Mouse (Mus musculus) limb, embryonic 10.5 days (tissue): Measurements from ENCODE around the gene Nrxn1. TPM values are rescaled to one million over a fixed set of nuclear protein-coding genes. Genes with fewer than 3 reads are reported as not detected.

Experiments
- DNase-seq: peaks from one replicate; pipeline ENCODE4 v3.0.0-alpha.2; 2017; ENCODE audit warnings: low spot score
- H3K27ac ChIP-seq: fragments of 300-500 bp; sonication (generic); 2 replicates; pipeline ENCODE4 v1.5.1; 2016; ENCODE audit warnings: mild to moderate bottlenecking
- H3K27me3 ChIP-seq: fragments of 300-500 bp; sonication (generic); 2 replicates; pipeline ENCODE4 v1.6.1; 2016; ENCODE audit warnings: low read depth, mild to moderate bottlenecking; ENCODE audit not compliant: poor library complexity, severe bottlenecking
- H3K36me3 ChIP-seq: fragments of 300-500 bp; sonication (generic); 2 replicates; pipeline ENCODE4 v1.6.1; 2016; ENCODE audit warnings: mild to moderate bottlenecking, moderate library complexity
- H3K4me1 ChIP-seq: fragments of 300-500 bp; sonication (generic); 2 replicates; pipeline ENCODE4 v1.6.1; 2016
- H3K4me3 ChIP-seq: fragments of 300-500 bp; sonication (generic); 2 replicates; pipeline ENCODE4 v1.5.1; 2016; ENCODE audit warnings: mild to moderate bottlenecking, moderate library complexity
- H3K9me3 ChIP-seq: fragments of 300-500 bp; sonication (generic); replicated peaks from 2 replicates; pipeline ENCODE4 v1.6.1; 2016; ENCODE audit warnings: mild to moderate bottlenecking
- WGBS: fragments of 180-500 bp; shearing (Covaris S2); methylation state at CpG from one replicate; pipeline ENCODE4 v1.1.7; 2016; 5-methylcytosine and 5-hydroxymethylcytosine counted together
- polyA plus RNA-seq: library from polyadenylated mRNA; unstranded; fragments of >200 nt; fragmentation: Nextera tagmentation; extraction: Ambion mirVana; gene quantifications from 2 replicates; pipeline ENCODE4 v1.2.1, GENCODE M21; 2016

Gene Nrxn1
- polyA plus RNA-seq, 1 experiment from 2014 or later: 1.8 TPM

- Histone ChIP-seq H3K27me3 (no peaks in the 10 kb centered on the region), H3K4me3 (no peak overlapping the region), H3K36me3 (no peaks in the 10 kb centered on the region), H3K4me1 (no peaks in the 10 kb centered on the region), H3K27ac (no peak overlapping the region), H3K9me3 (no peaks in the 10 kb centered on the region)
- WGBS: 80% methylated on average over 2 of the region's 2 CpGs
- DNase-seq: no peak
These were observed 274.5 kb downstream of the Nrxn1 start for GRCm38 (mm10) chr17:90818340-90818739.

DNA sequence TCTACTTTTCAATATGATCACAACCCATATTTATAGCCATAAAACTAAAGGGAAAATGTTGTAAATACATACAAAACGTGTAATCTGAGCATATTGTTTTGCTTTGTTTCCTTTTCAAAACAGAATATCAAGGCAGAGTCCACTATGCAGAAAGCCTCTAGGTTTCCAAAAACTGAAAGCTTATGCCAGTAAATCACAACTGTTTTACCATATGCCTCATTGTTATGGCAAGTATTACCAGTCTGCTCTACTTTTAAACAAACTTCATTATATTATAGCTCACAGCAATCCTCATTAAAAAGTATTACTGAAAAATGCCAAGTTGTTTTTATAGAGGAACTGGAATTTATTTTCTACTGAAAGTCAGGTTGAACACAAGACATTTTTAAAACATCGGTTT, 275.0 kb downstream of the Nrxn1 start:
- 92% methylated on average over 2 of the region's 2 CpGs for WGBS
- H3K36me3 ChIP-seq: no peaks in the 10 kb centered on the region
- H3K27ac ChIP-seq: no peak overlapping the region
- DNase-seq: no peak
- H3K4me1 ChIP-seq: no peaks in the 10 kb centered on the region
- H3K9me3 ChIP-seq: no peaks in the 10 kb centered on the region
- no peak overlapping the region for H3K4me3 ChIP-seq
- no peaks in the 10 kb centered on the region for H3K27me3 ChIP-seq

DNA sequence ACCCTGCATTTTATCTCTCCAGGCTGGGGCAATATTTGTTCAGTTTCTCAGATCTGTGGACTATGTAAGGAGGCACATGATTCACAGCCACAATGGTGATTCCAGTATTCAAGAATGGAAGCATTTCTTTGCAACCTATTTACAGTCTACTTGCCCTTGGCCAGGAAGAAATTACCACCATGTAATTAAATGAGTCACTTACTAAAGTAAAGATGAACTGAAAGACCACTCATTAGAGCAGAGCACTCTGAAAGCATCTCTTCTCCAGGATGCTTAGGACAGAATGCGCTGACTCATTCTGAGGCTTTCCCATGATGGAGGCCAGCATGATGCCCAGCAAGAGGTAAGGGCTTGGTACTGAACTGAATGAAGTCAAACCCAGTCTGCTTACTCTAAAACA, 277.6 kb downstream of the Nrxn1 start:
- Histone ChIP-seq H3K27me3 (no peaks in the 10 kb centered on the region), H3K27ac (no peak overlapping the region), H3K9me3 (no peaks in the 10 kb centered on the region), H3K36me3 (no peaks in the 10 kb centered on the region), H3K4me3 (no peak overlapping the region), H3K4me1 (no peaks in the 10 kb centered on the region)
- no peak for DNase-seq
- WGBS: 94% methylated on average over 1 of the region's 1 CpGs

DNA sequence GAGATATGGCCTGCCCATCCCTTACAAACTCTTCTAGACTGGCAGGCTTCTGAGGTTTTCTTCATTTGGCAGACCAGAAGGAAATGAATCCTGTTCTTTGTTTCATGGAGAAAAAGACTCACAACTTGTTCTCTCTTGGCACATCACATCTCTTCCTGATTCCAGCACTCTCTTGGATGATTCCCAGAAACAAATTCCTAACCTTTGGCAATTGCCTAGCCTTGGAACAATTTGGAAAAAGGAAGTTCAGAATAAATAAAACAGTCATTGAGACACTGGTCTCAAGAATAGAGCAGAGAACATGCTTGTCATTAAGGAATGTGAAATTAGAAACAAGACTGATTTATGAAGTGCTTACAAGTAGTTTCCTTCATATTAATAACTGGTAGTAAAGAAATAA, 279.1 kb downstream of the Nrxn1 start:
- H3K27ac ChIP-seq: no peak overlapping the region
- no peaks in the 10 kb centered on the region for H3K9me3 ChIP-seq
- H3K36me3 ChIP-seq: no peaks in the 10 kb centered on the region
- no peak overlapping the region for H3K4me3 ChIP-seq
- no peak for DNase-seq
- H3K4me1 ChIP-seq: no peaks in the 10 kb centered on the region
- no peaks in the 10 kb centered on the region for H3K27me3 ChIP-seq

- DNase-seq: no peak
- no peaks in the 10 kb centered on the region for H3K27me3 ChIP-seq
- 94% methylated on average over 2 of the region's 2 CpGs for WGBS
- H3K27ac ChIP-seq: no peak overlapping the region
- H3K4me1 ChIP-seq: no peaks in the 10 kb centered on the region
- H3K36me3 ChIP-seq: no peaks in the 10 kb centered on the region
- H3K9me3 ChIP-seq: no peaks in the 10 kb centered on the region
- H3K4me3 ChIP-seq: no peak overlapping the region
These were observed 280.4 kb downstream of the Nrxn1 start for GRCm38 (mm10) chr17:90812485-90812884.

GRCm38 (mm10) chr17:90809197-90810163, 283.4 kb downstream of the Nrxn1 start:
- no peak overlapping the region for H3K27ac ChIP-seq
- H3K9me3 ChIP-seq: no peaks in the 10 kb centered on the region
- H3K4me3 ChIP-seq: no peak overlapping the region
- H3K36me3 ChIP-seq: no peaks in the 10 kb centered on the region
- H3K4me1 ChIP-seq: no peaks in the 10 kb centered on the region
- no peaks in the 10 kb centered on the region for H3K27me3 ChIP-seq
- peak; percentile 48 for DNase-seq
- WGBS: 73% methylated on average over 8 of the region's 8 CpGs

DNA sequence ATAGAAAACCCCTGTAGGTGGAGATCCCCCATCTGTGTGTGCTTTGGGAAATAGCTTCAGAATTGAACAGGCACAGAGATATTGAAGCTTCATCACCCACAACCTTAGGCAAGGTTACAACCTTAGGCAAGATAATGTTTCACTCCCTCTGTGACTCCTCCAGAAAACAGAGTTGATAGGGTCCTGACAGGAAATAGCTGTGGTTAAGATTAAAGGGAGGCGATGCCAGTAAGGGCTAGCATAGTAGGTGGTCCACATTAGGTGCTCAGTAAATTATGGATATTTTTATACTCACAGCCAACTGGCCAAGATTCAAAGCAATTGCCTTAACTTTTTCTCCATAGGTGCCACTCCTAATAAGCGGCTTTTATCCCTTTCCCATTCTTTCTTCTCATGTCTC, 284.6 kb downstream of the Nrxn1 start:
- H3K4me3 ChIP-seq: no peak overlapping the region
- no peaks in the 10 kb centered on the region for H3K27me3 ChIP-seq
- no peaks in the 10 kb centered on the region for H3K36me3 ChIP-seq
- no peaks in the 10 kb centered on the region for H3K4me1 ChIP-seq
- WGBS: 60% methylated on average over 2 of the region's 2 CpGs
- DNase-seq: no peak
- H3K9me3 ChIP-seq: no peaks in the 10 kb centered on the region
- no peak overlapping the region for H3K27ac ChIP-seq

GRCm38 (mm10) chr17:90807199-90807598, 285.7 kb downstream of the Nrxn1 start:
- no peaks in the 10 kb centered on the region for H3K4me1 ChIP-seq
- no peak for DNase-seq
- H3K4me3 ChIP-seq: no peak overlapping the region
- H3K9me3 ChIP-seq: no peaks in the 10 kb centered on the region
- no peak overlapping the region for H3K27ac ChIP-seq
- no peaks in the 10 kb centered on the region for H3K27me3 ChIP-seq
- no peaks in the 10 kb centered on the region for H3K36me3 ChIP-seq

GRCm38 (mm10) chr17:90798689-90799088, 294.2 kb downstream of the Nrxn1 start:
- H3K36me3 ChIP-seq: no peaks in the 10 kb centered on the region
- no peaks in the 10 kb centered on the region for H3K4me1 ChIP-seq
- H3K9me3 ChIP-seq: no peaks in the 10 kb centered on the region
- no peaks in the 10 kb centered on the region for H3K27me3 ChIP-seq
- DNase-seq: no peak
- whole genome bisulfite sequencing: 80% methylated on average over 2 of the region's 2 CpGs
- no peak overlapping the region for H3K27ac ChIP-seq
- no peak overlapping the region for H3K4me3 ChIP-seq

DNA sequence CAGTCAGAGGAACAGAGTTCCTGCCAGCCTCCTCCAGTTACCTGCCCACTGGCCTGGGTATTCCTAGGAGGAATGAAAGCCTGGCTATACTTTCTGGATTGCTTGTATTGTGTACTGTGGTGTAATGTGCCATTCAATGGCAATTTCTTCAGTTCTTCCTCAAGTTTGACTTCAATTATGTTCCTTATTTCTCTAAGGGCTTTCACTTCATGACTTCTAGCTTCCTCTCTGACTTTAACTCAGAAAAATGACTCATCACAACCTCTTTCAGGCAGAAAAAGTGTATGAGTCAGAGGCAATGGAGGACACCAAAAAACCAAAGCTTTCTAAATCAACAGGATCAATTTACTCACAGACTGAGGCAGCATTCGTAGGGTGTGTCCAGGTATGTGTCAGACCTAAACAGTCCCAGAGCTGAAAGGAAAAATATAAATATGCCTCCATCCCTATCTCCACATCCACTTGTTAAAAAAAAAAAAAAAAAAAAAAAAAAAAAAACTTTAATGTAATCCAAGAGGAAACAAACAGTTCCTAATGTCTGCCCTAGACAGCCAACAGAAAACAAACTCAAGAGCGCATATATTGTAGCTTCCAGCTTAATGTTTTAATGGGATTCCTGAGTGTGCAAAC, 295.1 kb downstream of the Nrxn1 start:
- H3K27me3 ChIP-seq: no peaks in the 10 kb centered on the region
- no peaks in the 10 kb centered on the region for H3K36me3 ChIP-seq
- H3K4me3 ChIP-seq: no peak overlapping the region
- H3K4me1 ChIP-seq: no peaks in the 10 kb centered on the region
- no peak for DNase-seq
- H3K9me3 ChIP-seq: no peaks in the 10 kb centered on the region
- 93% methylated on average over 2 of the region's 2 CpGs for WGBS
- no peak overlapping the region for H3K27ac ChIP-seq

GRCm38 (mm10) chr17:90796974-90797373, 295.9 kb downstream of the Nrxn1 start:
- no peaks in the 10 kb centered on the region for H3K27me3 ChIP-seq
- H3K4me3 ChIP-seq: no peak overlapping the region
- H3K27ac ChIP-seq: no peak overlapping the region
- no peaks in the 10 kb centered on the region for H3K9me3 ChIP-seq
- no peak for DNase-seq
- no peaks in the 10 kb centered on the region for H3K4me1 ChIP-seq
- H3K36me3 ChIP-seq: no peaks in the 10 kb centered on the region
- 74% methylated on average over 2 of the region's 2 CpGs for WGBS

- 90% methylated on average over 3 of the region's 3 CpGs for WGBS
- no peaks in the 10 kb centered on the region for H3K9me3 ChIP-seq
- H3K27me3 ChIP-seq: no peaks in the 10 kb centered on the region
- no peak for DNase-seq
- no peaks in the 10 kb centered on the region for H3K36me3 ChIP-seq
- no peak overlapping the region for H3K27ac ChIP-seq
- no peaks in the 10 kb centered on the region for H3K4me1 ChIP-seq
- no peak overlapping the region for H3K4me3 ChIP-seq
These were observed 304.3 kb downstream of the Nrxn1 start for GRCm38 (mm10) chr17:90788491-90789127.

- WGBS: 59% methylated on average over 1 of the region's 1 CpGs
These were observed 304.8 kb downstream of the Nrxn1 start for GRCm38 (mm10) chr17:90788040-90788439.

More at GRCm38 (mm10) chr17:90788040-90788439, 304.8 kb downstream of the Nrxn1 start:
- no peaks in the 10 kb centered on the region for H3K36me3 ChIP-seq
- no peak for DNase-seq
- no peak overlapping the region for H3K27ac ChIP-seq
- no peaks in the 10 kb centered on the region for H3K4me1 ChIP-seq
- H3K27me3 ChIP-seq: no peaks in the 10 kb centered on the region
- H3K4me3 ChIP-seq: no peak overlapping the region
- no peaks in the 10 kb centered on the region for H3K9me3 ChIP-seq
